Comparison of ENCODE assay signal across 28 mouse cellular contexts in the genomic region with DNA sequence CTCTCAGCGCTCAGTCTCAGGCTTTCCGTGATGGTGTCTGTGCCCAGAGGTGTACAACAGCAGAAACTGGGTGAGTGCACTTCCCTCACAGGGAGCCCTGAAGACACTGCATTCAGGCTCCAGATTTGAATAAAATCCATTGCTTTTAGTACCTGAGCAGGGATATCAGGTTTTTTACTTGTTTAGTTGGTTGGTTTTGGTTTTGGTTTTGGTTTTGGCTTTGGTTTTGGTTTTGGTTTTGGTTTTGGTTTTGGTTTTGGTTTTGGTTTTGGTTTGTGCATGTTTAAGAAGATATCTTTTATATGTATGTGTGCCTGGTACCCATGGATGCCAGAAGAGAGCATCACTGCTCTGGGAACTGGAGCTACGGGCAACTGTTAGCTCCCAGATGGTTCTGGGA. TPM values are rescaled to one million over a fixed set of nuclear protein-coding genes. Genes with fewer than 3 reads are reported as not detected.
DNase-seq lines count a peak whose midpoint lies in the region; ATAC-seq and TF ChIP-seq lines count a peak whose summit lies in the region.
"Had no signal": no experiment of that assay in that cellular context is flagged by ENCODE, and none has a peak within 500 bp of the region (broad histone marks: within the 10 kb centered on the region; RNA-seq: fewer than 3 reads in every experiment).

No protein-coding gene starts in this region.

- DNase-seq in CD4-positive, CD25-positive, alpha-beta regulatory T cell, adult 2 months (ENCODE audit: low read depth, low spot score): peak; percentile 26
- no peak for DNase-seq in CH12.LX (ENCODE audit: extremely low read depth)
- peak; percentile 32 for DNase-seq in naive thymus-derived CD4-positive, alpha-beta T cell, adult 2 months (ENCODE audit: low read depth)
- DNase-seq in retina, embryonic 14.5 days (ENCODE audit: low spot score): no peak
- DNase-seq in forebrain, postnatal 0 days: no peak
- DNase-seq in cerebellum, adult 18-20 months: no peak
- DNase-seq: adrenal gland, postnatal 10 days; adrenal gland, postnatal 36 days; cerebellum, adult 2 months; cerebellum, adult 9-11 months; cerebellum, postnatal 25 days; gastrocnemius, postnatal 10 days; gastrocnemius, postnatal 36 days; heart, adult 2 months; heart, postnatal 14 days; heart, postnatal 4 days had no signal

- peaks cover 32 to 86% of the 10 kb centered on the region in 2 experiments for H3K4me1 ChIP-seq in CH12.LX (ENCODE audit: control insufficient read depth in 1 of 2, insufficient read depth in 2 of 2)
- H3K4me1 ChIP-seq in forebrain, postnatal 0 days (ENCODE audit: insufficient read depth): 0 out of 2 replicates have a peak, but pooled peaks cover 4% of the 10 kb centered on the region
- H3K4me1 ChIP-seq: embryonic facial prominence, embryonic 15.5 days had no signal

- TF ChIP-seq EP300 in CH12.LX (IDR thresholded peaks at IDR 0.05; ENCODE audit: low read length): peak; percentile 33; the same call in 1 of the 2 replicates

- no peak for TF ChIP-seq RAD21 in CH12.LX (IDR thresholded peaks at IDR 0.05; ENCODE audit: low read depth, low read length)

- H3K4me2 ChIP-seq in CH12.LX (ENCODE audit: insufficient read depth, low read depth, poor library complexity, severe bottlenecking): no peak overlapping the region
- H3K4me2 ChIP-seq in forebrain, postnatal 0 days (ENCODE audit: low read depth): no peak overlapping the region
- H3K4me2 ChIP-seq: embryonic facial prominence, embryonic 12.5 days; embryonic facial prominence, embryonic 15.5 days; heart, embryonic 13.5 days; hindbrain, embryonic 14.5 days had no signal

- H3K27ac ChIP-seq in CH12.LX (ENCODE audit: insufficient read depth, low read depth): no peak overlapping the region
- H3K27ac ChIP-seq in forebrain, postnatal 0 days (ENCODE audit: low read depth, low read length): no peak overlapping the region
- H3K27ac ChIP-seq: embryonic facial prominence, embryonic 12.5 days; embryonic facial prominence, embryonic 15.5 days; heart, adult 2 months; heart, embryonic 10.5 days; heart, embryonic 13.5 days; hindbrain, embryonic 14.5 days; hindbrain, postnatal 0 days had no signal

- no peak overlapping the region for H3K4me3 ChIP-seq in CH12.LX (replicated peaks in 1 of 3; ENCODE audit: low read depth in 2 of 3, low read length in 2 of 3, poor library complexity in 1 of 3)
- no peak overlapping the region for H3K4me3 ChIP-seq in forebrain, postnatal 0 days (ENCODE audit: low read depth, low read length)
- H3K4me3 ChIP-seq: embryonic facial prominence, embryonic 12.5 days; embryonic facial prominence, embryonic 15.5 days; heart, adult 2 months; heart, embryonic 10.5 days; heart, embryonic 13.5 days had no signal

- no peak for TF ChIP-seq POLR2A in CH12.LX (IDR thresholded peaks at IDR 0.05; ENCODE audit: low read depth, low read length)

- 90% methylated on average over 3 of the region's 3 CpGs for whole genome bisulfite sequencing in forebrain, postnatal 0 days

- H3K27me3 ChIP-seq in CH12.LX (replicated peaks): no peaks in the 10 kb centered on the region
- no peaks in the 10 kb centered on the region for H3K27me3 ChIP-seq in forebrain, postnatal 0 days (ENCODE audit: insufficient read depth, low read length)
- H3K27me3 ChIP-seq: embryonic facial prominence, embryonic 12.5 days; embryonic facial prominence, embryonic 15.5 days; heart, embryonic 13.5 days; Patski had no signal

- H3K79me2 ChIP-seq in CH12.LX (replicated peaks; ENCODE audit: control insufficient read depth, extremely low read depth, insufficient read depth, poor library complexity, severe bottlenecking): no peaks in the 10 kb centered on the region

- H3K9ac ChIP-seq in CH12.LX (ENCODE audit: insufficient read depth, low read depth): no peak overlapping the region
- H3K9ac ChIP-seq in forebrain, postnatal 0 days: no peak overlapping the region
- H3K9ac ChIP-seq: embryonic facial prominence, embryonic 12.5 days; embryonic facial prominence, embryonic 15.5 days; heart, embryonic 13.5 days; hindbrain, embryonic 14.5 days had no signal

- in situ Hi-C loops in CH12.LX (cut with MboI; ENCODE audit: low pct_ligation_motif_present, low pct_unique_long_range_greater_than_20kb, low sequenced_read_pairs): no loop called here

- no peak for TF ChIP-seq CTCF in CH12.LX (conservative IDR thresholded peaks at IDR 0.05 in 1 of 2, IDR thresholded peaks at IDR 0.05 in 1 of 2; ENCODE audit: low read depth in 2 of 2, low read length in 2 of 2)
- TF ChIP-seq CTCF in forebrain, postnatal 0 days (IDR thresholded peaks at IDR 0.05; ENCODE audit: low read depth): no peak

- peaks cover 3 to 46% of the 10 kb centered on the region in 2 experiments for H3K36me3 ChIP-seq in CH12.LX (replicated peaks in 1 of 2; ENCODE audit: control insufficient read depth in 1 of 2, insufficient read depth in 1 of 2, low read length in 1 of 2)
- H3K36me3 ChIP-seq in forebrain, postnatal 0 days (ENCODE audit: insufficient read depth): no peaks in the 10 kb centered on the region
- H3K36me3 ChIP-seq: embryonic facial prominence, embryonic 15.5 days had no signal

- dilution Hi-C loops in CH12.LX (cut with MboI; ENCODE audit: extremely low pct_ligation_motif_present, extremely low pct_unique_long_range_greater_than_20kb, low sequenced_read_pairs): no loop called here

- no peak for ATAC-seq in forebrain, postnatal 0 days
- ATAC-seq: forebrain, embryonic 14.5 days; hindbrain, postnatal 0 days; Patski had no signal

- no peaks in the 10 kb centered on the region for H3K9me3 ChIP-seq in CH12.LX (replicated peaks; ENCODE audit: low read length)
- no peaks in the 10 kb centered on the region for H3K9me3 ChIP-seq in forebrain, postnatal 0 days (ENCODE audit: low read length)
- H3K9me3 ChIP-seq: embryonic facial prominence, embryonic 12.5 days; embryonic facial prominence, embryonic 15.5 days; G1E; heart, embryonic 10.5 days; heart, embryonic 13.5 days had no signal

TF ChIP-seq in CH12.LX, 34 proteins besides CTCF, POLR2A, EP300 and RAD21:
- TF ChIP-seq ETS1 (conservative IDR thresholded peaks at IDR 0.05; ENCODE audit: low read depth, low read length) (peak; percentile 95), USF1 (IDR thresholded peaks at IDR 0.05; ENCODE audit: low read depth, low read length) (no peak), E2F4 (IDR thresholded peaks at IDR 0.05; ENCODE audit: insufficient replicate concordance, low read depth, low read length) (no peak), NELFE (IDR thresholded peaks at IDR 0.05; ENCODE audit: low read depth, low read length) (no peak), ZNF384 (IDR thresholded peaks at IDR 0.05; ENCODE audit: low read depth, low read length) (no peak), JUND (conservative IDR thresholded peaks at IDR 0.05; ENCODE audit: low read depth, low read length) (no peak), IRF4 (IDR thresholded peaks at IDR 0.05; ENCODE audit: low read depth, low read length) (peak; percentile 47; the same call in 1 of the 2 replicates), CHD2 (IDR thresholded peaks at IDR 0.05; ENCODE audit: low read length) (no peak), MAFK (IDR thresholded peaks at IDR 0.05; ENCODE audit: insufficient replicate concordance, low read length) (no peak), SMC3 (IDR thresholded peaks at IDR 0.05; ENCODE audit: low read depth, low read length) (no peak), MEF2A (IDR thresholded peaks at IDR 0.05; ENCODE audit: borderline replicate concordance, low read depth, low read length) (no peak), PAX5 (IDR thresholded peaks at IDR 0.05; ENCODE audit: low read length) (no peak), BHLHE40 (IDR thresholded peaks at IDR 0.05; ENCODE audit: low read depth, low read length) (no peak)
TF ChIP-seq in CH12.LX: peak in this region for 2.

RNA-seq across cellular contexts. Expression of gene Dleu7, which starts 58.0 kb away (rescaled TPM):
- not detected in 2 replicates for total RNA-seq in CH12.LX (2012; rRNA removed)
- total RNA-seq in CH12.LX (2014; rRNA removed): not detected in 2 replicates
- polyA plus RNA-seq in CH12.LX (2012; ENCODE audit: insufficient read length, low read depth): not detected in 2 replicates
- 29.3 and 30.1 TPM in 2 replicates for total RNA-seq in forebrain, postnatal 0 days (2014; rRNA removed)
- 15.8 and 19.6 TPM in 2 replicates for polyA plus RNA-seq in forebrain, postnatal 0 days (2015; fragmentation: Nextera tagmentation; extraction: Ambion mirVana)
- total RNA-seq: adrenal gland, adult 18-20 months; adrenal gland, postnatal 36 days; G1E; gastrocnemius, postnatal 36 days; granulocyte monocyte progenitor cell, adult 5-6 weeks; heart, adult 2 months had no signal
- polyA plus RNA-seq: C2C12, G1E had no signal

RNA-seq across cellular contexts. Expression of gene Rnaseh2b, which starts 58.5 kb away (rescaled TPM):
- total RNA-seq in CH12.LX (2012; rRNA removed) (21.2 and 30.3 TPM in 2 replicates), CH12.LX (2014; rRNA removed) (53.6 and 53.9 TPM in 2 replicates)
- polyA plus RNA-seq in CH12.LX (2012; ENCODE audit: insufficient read length, low read depth): 63.7 and 66.3 TPM in 2 replicates
- 20.7 and 21.3 TPM in 2 replicates for total RNA-seq in forebrain, postnatal 0 days (2014; rRNA removed)
- 40.3 and 48.7 TPM in 2 replicates for polyA plus RNA-seq in forebrain, postnatal 0 days (2015; fragmentation: Nextera tagmentation; extraction: Ambion mirVana)

Comparison
In these comparisons a context has a peak if more than half of its experiments do, and no peak if none do; other contexts are left out.
1. DNase-seq: peak in CD4-positive, CD25-positive, alpha-beta regulatory T cell, adult 2 months (single experiment) and naive thymus-derived CD4-positive, alpha-beta T cell, adult 2 months (single experiment); none in CH12.LX (single experiment), retina, embryonic 14.5 days (single experiment), forebrain, postnatal 0 days (single experiment) and cerebellum, adult 18-20 months (0 of 2).
2. RNA of gene Dleu7, which starts 58.0 kb away (total RNA-seq): 29.3 to 30.1 TPM in forebrain, postnatal 0 days; not detected in CH12.LX; every median in the first group is over 10 times any median in the second.